Mouse (Mus musculus): Measurements from ENCODE around the gene Gm20388.

DNA sequence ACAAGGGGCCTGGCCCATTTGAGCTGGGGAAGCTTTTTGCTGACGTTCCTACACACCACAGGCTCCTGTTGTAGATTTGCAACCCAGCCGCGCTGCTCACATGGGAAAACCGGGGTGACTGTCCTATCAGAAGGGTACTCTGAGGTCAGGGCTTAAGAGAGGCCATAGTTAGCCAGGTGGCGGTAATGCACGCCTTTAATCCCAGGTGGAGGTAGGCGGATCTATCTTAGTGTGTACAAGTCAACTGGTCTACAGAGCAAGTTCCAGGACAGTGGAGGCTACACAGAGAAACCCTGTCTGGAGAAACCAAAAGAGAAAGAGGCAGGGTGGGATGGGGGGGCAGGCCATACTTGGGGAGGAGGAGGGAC, 2409.1 kb downstream of the Gm20388 start:
- TF ChIP-seq POLR2A (IDR thresholded peaks at IDR 0.05; ENCODE audit: insufficient read depth, low read length) = no peak
- TF ChIP-seq CTCF (IDR thresholded peaks at IDR 0.05; ENCODE audit: low read depth, low read length) = no peak
- TF ChIP-seq EP300 (IDR thresholded peaks at IDR 0.05; ENCODE audit: insufficient read depth, low read depth, low read length) = no peak

All from ES-Bruce4 (cell line).